Mouse (Mus musculus): ENCODE measurements around the gene Nptn. TPM values are rescaled to one million over a fixed set of nuclear protein-coding genes. Genes with fewer than 3 reads are reported as not detected.

Nptn gene
- polyA plus RNA-seq, 1 experiment from 2014 or later: 124 TPM

DNA sequence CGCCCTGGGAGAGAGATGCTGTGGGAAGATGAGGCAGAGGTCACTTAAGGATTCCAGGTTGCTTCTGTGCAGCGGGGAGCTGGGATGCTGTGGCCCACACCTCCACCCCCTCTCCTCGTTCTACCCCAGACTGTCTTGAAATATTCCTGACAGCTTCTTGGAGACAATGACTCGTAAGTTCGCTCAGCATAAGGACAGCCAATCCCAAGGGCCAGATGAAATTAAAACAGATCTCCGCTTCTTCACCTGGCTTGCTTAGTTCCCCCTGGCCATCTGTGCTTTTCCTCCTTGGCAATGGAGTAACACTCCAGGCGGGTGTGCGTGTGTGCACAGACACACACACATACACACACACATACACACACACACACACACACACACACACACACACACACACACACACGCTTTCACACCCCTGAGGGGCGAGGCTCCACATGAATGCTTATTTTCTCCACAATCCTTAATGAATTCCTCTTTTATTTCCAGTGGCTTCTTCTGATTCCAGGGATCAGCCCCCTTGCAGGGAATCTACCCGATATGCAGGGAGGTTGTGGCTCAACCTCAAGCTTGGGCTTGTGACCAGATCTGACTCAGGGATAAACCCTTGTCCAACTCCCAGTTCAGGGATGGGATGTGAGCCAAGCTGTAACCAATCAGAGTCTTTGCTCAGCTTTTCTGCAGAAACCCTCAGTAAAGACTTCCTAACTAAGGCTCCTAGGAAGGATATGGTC, 35.2 kb upstream of the Nptn start:
- Histone ChIP-seq H3K27ac (ENCODE audit: low read length) (no peak overlapping the region), H3K9me3 (replicated peaks; ENCODE audit: control insufficient read depth, low read length) (no peaks in the 10 kb centered on the region), H3K4me2 (ENCODE audit: low read depth, low read length) (no peak overlapping the region), H3K27me3 (ENCODE audit: control insufficient read depth, insufficient read depth, low read length) (no peaks in the 10 kb centered on the region), H3K4me3 (ENCODE audit: low read length) (no peak overlapping the region), H3K4me1 (ENCODE audit: control insufficient read depth, insufficient read depth, low read length) (peaks cover 14% of the 10 kb centered on the region), H3K36me3 (ENCODE audit: control insufficient read depth, insufficient read depth) (no peaks in the 10 kb centered on the region), H3K9ac (ENCODE audit: low read length) (no peak overlapping the region)
- no peak for ATAC-seq (replicated peaks; ENCODE audit: extremely low read depth, insufficient read depth, low FRiP score)
- 78% methylated on average over 11 of the region's 11 CpGs for WGBS

DNA sequence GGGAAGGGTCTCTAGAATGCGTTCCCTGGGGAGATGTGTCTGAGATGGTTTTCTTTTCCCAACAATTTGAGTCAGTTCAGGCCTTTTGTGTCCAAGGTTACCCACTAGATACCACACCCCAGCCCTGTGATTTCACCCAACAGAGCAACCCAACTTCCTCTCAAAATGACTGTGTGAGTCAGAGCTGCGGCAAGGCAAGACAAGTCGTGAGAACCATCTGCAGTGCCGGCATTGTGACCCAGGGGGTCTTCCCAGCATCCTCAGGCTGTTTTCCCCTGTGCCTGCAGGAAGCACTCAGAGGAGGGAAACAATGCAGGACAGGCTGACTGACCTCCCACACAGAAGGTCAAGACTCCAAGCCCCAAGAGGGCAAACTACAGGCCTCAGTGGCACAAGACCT, 33.1 kb upstream of the Nptn start:
- Histone ChIP-seq H3K4me3 (ENCODE audit: low read length) (no peak overlapping the region), H3K36me3 (ENCODE audit: control insufficient read depth, insufficient read depth) (no peaks in the 10 kb centered on the region), H3K4me2 (ENCODE audit: low read depth, low read length) (no peak overlapping the region), H3K27ac (ENCODE audit: low read length) (no peak overlapping the region), H3K9ac (ENCODE audit: low read length) (no peak overlapping the region), H3K4me1 (ENCODE audit: control insufficient read depth, insufficient read depth, low read length) (peaks cover 13% of the 10 kb centered on the region), H3K9me3 (replicated peaks; ENCODE audit: control insufficient read depth, low read length) (no peaks in the 10 kb centered on the region), H3K27me3 (ENCODE audit: control insufficient read depth, insufficient read depth, low read length) (no peaks in the 10 kb centered on the region)
- WGBS: 64% methylated on average over 4 of the region's 4 CpGs
- no peak for ATAC-seq (replicated peaks; ENCODE audit: extremely low read depth, insufficient read depth, low FRiP score)

DNA sequence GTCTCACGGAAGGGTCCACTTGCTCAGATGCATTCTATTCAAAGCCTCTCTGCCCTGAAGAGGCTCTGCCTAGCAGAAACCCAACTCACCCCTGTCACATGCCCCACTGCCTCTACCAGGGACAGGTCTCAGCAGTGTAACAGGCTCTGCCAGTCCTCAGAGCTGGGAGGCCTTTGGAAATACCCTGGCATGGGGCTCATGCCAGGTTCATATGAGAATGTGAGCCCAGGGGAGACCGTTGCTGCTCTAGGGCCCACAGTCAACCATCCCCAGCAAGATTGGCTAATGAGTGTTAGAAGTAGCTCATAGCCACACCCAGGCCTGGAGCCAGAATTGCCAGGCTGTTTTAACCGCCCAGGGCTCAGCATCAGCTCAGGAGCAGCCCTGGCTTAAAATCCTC, 32.3 kb upstream of the Nptn start:
- no peak overlapping the region for H3K4me3 ChIP-seq (ENCODE audit: low read length)
- H3K27ac ChIP-seq (ENCODE audit: low read length): no peak overlapping the region
- H3K9ac ChIP-seq (ENCODE audit: low read length): no peak overlapping the region
- peaks cover 19% of the 10 kb centered on the region for H3K4me1 ChIP-seq (ENCODE audit: control insufficient read depth, insufficient read depth, low read length)
- 71% methylated on average over 3 of the region's 3 CpGs for WGBS
- no peaks in the 10 kb centered on the region for H3K27me3 ChIP-seq (ENCODE audit: control insufficient read depth, insufficient read depth, low read length)
- no peaks in the 10 kb centered on the region for H3K36me3 ChIP-seq (ENCODE audit: control insufficient read depth, insufficient read depth)
- ATAC-seq (replicated peaks; ENCODE audit: extremely low read depth, insufficient read depth, low FRiP score): no peak
- H3K9me3 ChIP-seq (replicated peaks; ENCODE audit: control insufficient read depth, low read length): no peaks in the 10 kb centered on the region
- no peak overlapping the region for H3K4me2 ChIP-seq (ENCODE audit: low read depth, low read length)

DNA sequence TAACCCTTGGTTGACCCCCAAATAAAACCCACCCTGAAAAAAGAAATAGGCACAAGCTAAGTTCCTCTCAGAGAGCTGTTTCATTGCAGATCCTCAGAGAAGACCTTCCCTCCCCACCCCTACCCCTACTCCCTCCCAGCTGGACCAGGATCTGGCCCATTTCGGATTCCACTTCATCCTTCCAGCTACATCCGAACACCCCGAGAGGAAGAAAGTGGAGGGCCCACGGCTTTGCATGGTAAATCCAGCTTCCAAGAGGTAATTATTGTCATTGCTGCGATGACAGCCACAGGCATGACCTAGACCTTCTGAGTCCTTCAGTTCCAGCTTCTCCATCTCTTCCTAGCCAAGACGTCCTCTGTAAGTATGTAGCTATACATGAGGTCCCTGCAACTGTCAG, 31.1 kb upstream of the Nptn start:
- H3K9ac ChIP-seq (ENCODE audit: low read length): no peak overlapping the region
- H3K27me3 ChIP-seq (ENCODE audit: control insufficient read depth, insufficient read depth, low read length): no peaks in the 10 kb centered on the region
- no peak overlapping the region for H3K27ac ChIP-seq (ENCODE audit: low read length)
- 93% methylated on average over 6 of the region's 6 CpGs for WGBS
- H3K4me3 ChIP-seq (ENCODE audit: low read length): no peak overlapping the region
- ATAC-seq (replicated peaks; ENCODE audit: extremely low read depth, insufficient read depth, low FRiP score): no peak
- H3K9me3 ChIP-seq (replicated peaks; ENCODE audit: control insufficient read depth, low read length): no peaks in the 10 kb centered on the region
- peaks cover 19% of the 10 kb centered on the region for H3K4me1 ChIP-seq (ENCODE audit: control insufficient read depth, insufficient read depth, low read length)
- H3K4me2 ChIP-seq (ENCODE audit: low read depth, low read length): no peak overlapping the region
- no peaks in the 10 kb centered on the region for H3K36me3 ChIP-seq (ENCODE audit: control insufficient read depth, insufficient read depth)

DNA sequence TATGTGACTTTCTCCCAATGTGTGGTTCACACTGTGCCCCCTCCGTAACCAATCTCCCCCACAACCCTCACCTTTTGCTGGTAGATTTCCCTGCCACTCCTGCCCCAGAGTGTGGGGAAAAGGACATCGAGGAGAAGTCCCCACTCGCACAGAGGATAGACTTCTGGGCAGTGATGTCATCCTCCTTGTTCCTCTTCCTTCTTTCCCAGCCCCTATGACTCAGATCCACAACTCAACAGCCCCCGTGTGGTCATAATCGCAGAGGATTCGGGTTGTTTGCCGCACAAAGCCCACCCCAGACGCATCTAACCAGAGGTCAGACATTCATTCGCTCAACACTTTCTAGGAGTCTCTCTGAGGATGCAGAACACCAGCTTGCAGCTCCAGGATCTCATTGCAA, 30.0 kb upstream of the Nptn start:
- H3K9ac ChIP-seq (ENCODE audit: low read length): no peak overlapping the region
- ATAC-seq (replicated peaks; ENCODE audit: extremely low read depth, insufficient read depth, low FRiP score): no peak
- peaks cover 26% of the 10 kb centered on the region for H3K4me1 ChIP-seq (ENCODE audit: control insufficient read depth, insufficient read depth, low read length)
- no peak overlapping the region for H3K4me2 ChIP-seq (ENCODE audit: low read depth, low read length)
- no peaks in the 10 kb centered on the region for H3K27me3 ChIP-seq (ENCODE audit: control insufficient read depth, insufficient read depth, low read length)
- H3K36me3 ChIP-seq (ENCODE audit: control insufficient read depth, insufficient read depth): no peaks in the 10 kb centered on the region
- no peak overlapping the region for H3K4me3 ChIP-seq (ENCODE audit: low read length)
- H3K27ac ChIP-seq (ENCODE audit: low read length): no peak overlapping the region
- H3K9me3 ChIP-seq (replicated peaks; ENCODE audit: control insufficient read depth, low read length): no peaks in the 10 kb centered on the region
- WGBS: 62% methylated on average over 9 of the region's 9 CpGs

DNA sequence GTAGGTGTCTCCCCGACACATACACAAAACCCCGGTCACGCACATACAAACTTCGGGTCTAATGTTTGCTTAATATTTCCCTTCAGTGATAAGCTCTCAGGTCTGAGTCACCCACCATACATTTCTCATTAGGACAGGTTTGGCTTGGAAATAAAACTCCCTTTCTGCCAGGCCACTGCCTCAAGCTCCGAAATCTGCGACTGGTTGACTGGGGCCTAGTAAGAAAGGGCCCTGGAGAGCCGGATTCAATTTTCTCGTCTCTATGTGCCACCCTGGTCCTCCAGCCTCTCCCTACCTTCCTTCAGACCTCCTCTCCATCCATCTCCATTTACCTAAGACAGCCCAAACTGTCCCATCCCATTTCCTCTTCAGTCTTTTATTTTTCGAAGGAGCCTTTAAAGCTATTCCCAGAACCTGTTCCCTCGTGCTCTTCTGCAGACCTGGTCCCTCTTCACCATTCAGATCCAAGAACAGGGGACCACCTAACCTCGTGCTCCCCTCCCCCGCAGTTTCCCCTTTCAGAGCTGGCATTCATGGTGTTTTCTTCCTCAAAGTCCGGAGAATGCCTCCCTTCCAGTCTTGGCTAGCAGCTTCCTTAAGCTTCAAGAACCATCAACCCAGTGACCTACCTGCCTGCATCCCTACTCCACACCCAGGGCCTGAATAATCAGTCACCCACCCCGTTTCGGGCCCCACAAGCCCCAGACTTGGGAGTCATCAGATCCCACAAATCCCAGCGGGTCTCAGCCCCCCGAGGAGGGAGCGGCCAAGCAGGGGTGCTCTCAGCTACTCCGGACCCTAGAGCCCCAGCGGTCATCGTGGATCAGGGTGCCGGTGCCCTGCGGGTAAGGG, 27.8 kb upstream of the Nptn start:
- H3K9ac ChIP-seq (ENCODE audit: low read length): peak overlapping the region; percentile 98

DNA sequence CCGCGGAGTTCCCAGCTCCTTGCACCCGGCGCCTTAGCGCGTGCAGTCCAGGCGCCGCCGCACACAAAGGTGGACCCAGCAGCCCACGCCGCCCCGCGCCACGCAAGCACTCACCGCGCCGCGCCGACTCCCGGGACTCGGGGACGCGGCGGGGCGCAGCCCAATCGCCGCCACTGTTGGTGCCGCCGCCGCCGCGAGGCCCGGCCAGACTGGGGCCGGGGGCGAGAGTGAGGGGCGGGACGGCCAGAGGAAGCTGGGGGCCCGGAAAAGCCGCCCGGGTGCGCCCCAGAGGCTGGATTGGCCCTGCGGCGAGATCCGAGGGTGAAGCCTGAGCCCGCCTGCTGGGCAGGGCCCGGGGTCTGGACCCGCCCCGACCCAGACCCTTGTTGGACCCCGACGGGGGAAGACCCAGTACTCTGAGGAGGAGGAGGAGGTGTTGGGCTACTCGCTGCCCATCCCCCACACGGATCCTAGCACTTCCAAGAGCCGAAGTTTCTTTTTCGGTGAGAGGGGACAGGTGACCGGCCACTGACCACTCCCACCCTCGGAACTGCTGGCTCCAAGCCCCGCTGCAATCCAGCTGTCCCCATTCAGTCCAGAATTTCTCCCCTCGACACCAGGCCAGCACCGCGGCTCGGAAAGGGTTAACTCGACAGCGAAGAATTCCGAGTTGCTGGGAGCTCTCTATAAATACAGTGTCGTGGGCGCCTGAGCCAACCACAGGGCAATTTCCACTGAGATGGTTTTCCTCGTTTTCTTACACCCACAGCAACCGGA, 26.9 kb upstream of the Nptn start, which contains the start of gene Cd276:
Gene Cd276, minus strand, starts transcription at position 530 of the 777 bp plus-strand sequence.
- Histone ChIP-seq H3K27me3 (ENCODE audit: control insufficient read depth, insufficient read depth, low read length) (no peaks in the 10 kb centered on the region), H3K9ac (ENCODE audit: low read length) (peak within 1 kb of the TSS; percentile 98), H3K27ac (ENCODE audit: low read length) (peak within 1 kb of the TSS; percentile 94), H3K4me3 (ENCODE audit: low read length) (peak within 1 kb of the TSS; percentile 90), H3K36me3 (ENCODE audit: control insufficient read depth, insufficient read depth) (no peaks in the 10 kb centered on the region), H3K4me2 (ENCODE audit: low read depth, low read length) (peak within 1 kb of the TSS; percentile 95), H3K4me1 (ENCODE audit: control insufficient read depth, insufficient read depth, low read length) (peaks cover 30% of the 10 kb centered on the region), H3K9me3 (replicated peaks; ENCODE audit: control insufficient read depth, low read length) (no peaks in the 10 kb centered on the region)
- peak; percentile 77 for ATAC-seq (replicated peaks; ENCODE audit: extremely low read depth, insufficient read depth, low FRiP score)
- under 1% methylated on average over 68 of the region's 68 CpGs for WGBS

More for the DNA sequence above, 27.8 kb upstream of the Nptn start:
- Histone ChIP-seq H3K27ac (ENCODE audit: low read length) (peak overlapping the region; percentile 94), H3K4me3 (ENCODE audit: low read length) (peak overlapping the region; percentile 90), H3K36me3 (ENCODE audit: control insufficient read depth, insufficient read depth) (no peaks in the 10 kb centered on the region), H3K9me3 (replicated peaks; ENCODE audit: control insufficient read depth, low read length) (no peaks in the 10 kb centered on the region), H3K4me2 (ENCODE audit: low read depth, low read length) (peak overlapping the region; percentile 95), H3K4me1 (ENCODE audit: control insufficient read depth, insufficient read depth, low read length) (peaks cover 30% of the 10 kb centered on the region), H3K27me3 (ENCODE audit: control insufficient read depth, insufficient read depth, low read length) (no peaks in the 10 kb centered on the region)
- WGBS: 15% methylated on average over 23 of the region's 23 CpGs
- ATAC-seq (replicated peaks; ENCODE audit: extremely low read depth, insufficient read depth, low FRiP score): no peak; the same call in 1 of the 2 replicates

DNA sequence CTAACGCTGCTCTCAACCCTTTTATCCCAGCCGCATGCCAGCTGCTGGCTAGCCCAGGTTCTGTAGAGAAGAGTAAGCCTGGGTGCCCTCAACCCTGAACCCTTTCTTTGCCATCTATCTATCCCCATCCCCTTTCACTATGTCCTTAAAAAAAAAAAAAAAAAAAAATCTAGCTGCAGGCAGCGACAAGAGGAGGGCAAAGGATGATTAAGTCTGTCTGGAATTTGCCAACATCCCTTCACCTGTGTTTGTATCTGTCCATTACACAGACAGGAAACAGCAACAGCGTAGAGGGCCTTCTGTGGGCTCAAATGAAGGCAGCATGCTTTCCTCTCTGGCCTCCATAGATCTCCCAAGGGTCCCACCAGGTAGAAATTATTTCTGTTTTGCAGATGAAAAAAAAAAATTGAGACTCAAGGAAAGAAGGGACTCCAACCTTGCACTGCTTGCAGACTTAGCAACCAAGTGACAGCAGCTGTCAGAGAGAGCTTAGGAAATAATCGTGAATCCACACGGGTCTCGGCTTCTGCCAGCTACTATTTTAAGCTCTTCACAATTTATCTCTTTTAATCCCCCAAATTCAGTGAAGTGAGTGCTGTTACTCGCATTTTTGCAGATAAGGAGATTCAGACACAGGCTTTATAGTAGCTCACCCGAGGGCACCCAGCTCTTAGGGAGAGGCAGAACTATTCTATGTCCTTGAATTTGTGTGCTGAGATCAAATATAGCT, 26.2 kb upstream of the Nptn start:
- peak overlapping the region; percentile 90 for H3K4me3 ChIP-seq (ENCODE audit: low read length)
- no peak for ATAC-seq (replicated peaks; ENCODE audit: extremely low read depth, insufficient read depth, low FRiP score)
- no peaks in the 10 kb centered on the region for H3K36me3 ChIP-seq (ENCODE audit: control insufficient read depth, insufficient read depth)
- no peaks in the 10 kb centered on the region for H3K27me3 ChIP-seq (ENCODE audit: control insufficient read depth, insufficient read depth, low read length)
- 8% methylated on average over 9 of the region's 9 CpGs for WGBS
- H3K9me3 ChIP-seq (replicated peaks; ENCODE audit: control insufficient read depth, low read length): no peaks in the 10 kb centered on the region
- H3K9ac ChIP-seq (ENCODE audit: low read length): peak overlapping the region; percentile 98
- H3K4me1 ChIP-seq (ENCODE audit: control insufficient read depth, insufficient read depth, low read length): peaks cover 30% of the 10 kb centered on the region
- peak overlapping the region; percentile 94 for H3K27ac ChIP-seq (ENCODE audit: low read length)
- H3K4me2 ChIP-seq (ENCODE audit: low read depth, low read length): peak overlapping the region; percentile 95

Data from heart, embryonic 16.5 days (tissue).